Comparison of ENCODE assay signal across 13 mouse cellular contexts in the genomic region with DNA sequence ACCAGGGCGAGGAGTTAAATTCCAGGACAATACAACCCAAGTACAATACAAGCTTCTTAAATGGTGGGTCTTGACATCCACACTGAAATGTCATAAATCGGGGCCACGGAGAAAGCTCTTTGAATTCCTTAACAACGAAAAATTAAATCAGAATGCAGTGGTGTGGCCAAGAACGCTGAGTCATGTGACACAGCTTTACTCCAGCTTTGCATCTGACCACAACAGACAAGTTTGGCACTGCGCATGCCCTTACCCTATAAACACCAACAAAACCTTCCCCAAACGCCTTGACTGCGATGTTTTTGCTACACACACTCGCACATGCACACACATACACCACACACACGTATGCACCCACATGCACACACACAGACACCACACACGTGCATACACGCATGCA.
"Had no signal": no experiment of that assay in that cellular context is flagged by ENCODE, and none has a peak within 500 bp of the region (broad histone marks: within the 10 kb centered on the region; RNA-seq: fewer than 3 reads in every experiment).

No protein-coding gene starts in this region.

- H3K27me3 ChIP-seq: liver, embryonic 15.5 days; midbrain, embryonic 13.5 days; neural tube, embryonic 12.5 days had no signal

- H3K27ac ChIP-seq: limb, embryonic 10.5 days; liver, embryonic 15.5 days; midbrain, embryonic 13.5 days; neural tube, embryonic 12.5 days had no signal

- H3K36me3 ChIP-seq: limb, embryonic 10.5 days; liver, embryonic 15.5 days; midbrain, embryonic 13.5 days; neural tube, embryonic 12.5 days had no signal

- H3K9me3 ChIP-seq: limb, embryonic 10.5 days; liver, embryonic 15.5 days; midbrain, embryonic 13.5 days; neural tube, embryonic 12.5 days had no signal

- ATAC-seq: lung, postnatal 0 days; midbrain, embryonic 13.5 days had no signal

- DNase-seq: kidney, postnatal 14 days; lung, adult 2 months; lung, postnatal 4 days; retina, postnatal 1 day; right cerebral cortex, postnatal 4 days; spleen, adult 18-20 months; thymus, adult 18-20 months; thymus, postnatal 36 days had no signal

- H3K9ac ChIP-seq: liver, embryonic 15.5 days; midbrain, embryonic 13.5 days; neural tube, embryonic 12.5 days had no signal

- H3K4me3 ChIP-seq: limb, embryonic 10.5 days; liver, embryonic 15.5 days; midbrain, embryonic 13.5 days; neural tube, embryonic 12.5 days had no signal

- H3K4me1 ChIP-seq: limb, embryonic 10.5 days; liver, embryonic 15.5 days; midbrain, embryonic 13.5 days; neural tube, embryonic 12.5 days had no signal
